Mouse (Mus musculus) intestine, embryonic 16.5 days (tissue): ENCODE measurements around the gene Ngly1. TPM values are rescaled to one million over a fixed set of nuclear protein-coding genes. Genes with fewer than 3 reads are reported as not detected.

Experiments used
- ATAC-seq: fragments of 200-750 bp; cut with Nextera tagmentation; 2 replicates; pipeline ENCODE4 v1.8.0; 2017; ENCODE audit warnings: moderate TSS enrichment, moderate library complexity
- H3K27ac ChIP-seq: fragments of 300-500 bp; sonication (generic); 2 replicates; pipeline ENCODE4 v1.5.1; 2014; ENCODE audit warnings: mild to moderate bottlenecking, low read length
- H3K27me3 ChIP-seq: fragments of 300-500 bp; sonication (generic); replicated peaks from 2 replicates; pipeline ENCODE4 v1.6.1; 2014; ENCODE audit warnings: low read length, control low read depth, mixed read lengths; ENCODE audit not compliant: control insufficient read depth, insufficient read depth
- H3K36me3 ChIP-seq: fragments of 300-500 bp; sonication (generic); 2 replicates; pipeline ENCODE4 v1.6.1; 2014; ENCODE audit warnings: low read length, control low read depth; ENCODE audit not compliant: control insufficient read depth, insufficient read depth
- H3K4me1 ChIP-seq: fragments of 300-500 bp; sonication (generic); 2 replicates; pipeline ENCODE4 v1.6.1; 2014; ENCODE audit warnings: low read length, control low read depth, mixed read lengths; ENCODE audit not compliant: control insufficient read depth, insufficient read depth
- H3K4me2 ChIP-seq: fragments of 300-500 bp; sonication (generic); 2 replicates; pipeline ENCODE4 v1.6.1; 2014; ENCODE audit warnings: low read depth, low read length, control low read depth
- H3K4me3 ChIP-seq: fragments of 300-500 bp; sonication (generic); 2 replicates; pipeline ENCODE4 v1.5.1; 2014; ENCODE audit warnings: mild to moderate bottlenecking, low read length
- H3K9ac ChIP-seq: fragments of 300-500 bp; sonication (generic); 2 replicates; pipeline ENCODE4 v1.6.1; 2014; ENCODE audit warnings: low read depth, low read length
- H3K9me3 ChIP-seq: fragments of 300-500 bp; sonication (generic); 2 replicates; pipeline ENCODE4 v1.6.1; 2016; ENCODE audit warnings: low read length, control low read depth; ENCODE audit not compliant: control insufficient read depth
- WGBS: fragments of 180-500 bp; shearing (Covaris S2); extraction: QIAGEN DNeasy Blood & Tissue Kit; methylation state at CpG from one replicate; pipeline ENCODE4 v1.1.7; 2014; 5-methylcytosine and 5-hydroxymethylcytosine counted together
- polyA plus RNA-seq: library from polyadenylated mRNA; unstranded; fragments of >200 nt; fragmentation: Nextera tagmentation; extraction: Ambion mirVana; gene quantifications from 2 replicates; pipeline ENCODE4 v1.2.1, GENCODE M21; 2015

The Ngly1 gene
- polyA plus RNA-seq, 1 experiment from 2014 or later: 37.4 TPM

- Histone ChIP-seq H3K27ac (0 out of 2 replicates have a peak overlapping the region, but pooled peaks have one; percentile 68), H3K4me2 (no peak overlapping the region), H3K36me3 (no peaks in the 10 kb centered on the region), H3K4me1 (peaks cover 10% of the 10 kb centered on the region), H3K9ac (no peak overlapping the region), H3K9me3 (no peaks in the 10 kb centered on the region), H3K4me3 (no peak overlapping the region), H3K27me3 (no peaks in the 10 kb centered on the region)
- no peak for ATAC-seq
- 67% methylated on average over 2 of the region's 2 CpGs for WGBS
These were observed 65.8 kb downstream of the Ngly1 start for GRCm38 (mm10) chr14:16314842-16315241.

GRCm38 (mm10) chr14:16316715-16317114 is 67.6 kb downstream of the Ngly1 start:
- no peak overlapping the region for H3K4me2 ChIP-seq
- no peaks in the 10 kb centered on the region for H3K36me3 ChIP-seq
- no peak for ATAC-seq
- no peak overlapping the region for H3K4me3 ChIP-seq
- no peaks in the 10 kb centered on the region for H3K27me3 ChIP-seq
- no peak overlapping the region for H3K9ac ChIP-seq
- no peak overlapping the region for H3K27ac ChIP-seq
- 31% methylated on average over 1 of the region's 1 CpGs for WGBS
- no peaks in the 10 kb centered on the region for H3K9me3 ChIP-seq
- peaks cover 10% of the 10 kb centered on the region for H3K4me1 ChIP-seq

DNA sequence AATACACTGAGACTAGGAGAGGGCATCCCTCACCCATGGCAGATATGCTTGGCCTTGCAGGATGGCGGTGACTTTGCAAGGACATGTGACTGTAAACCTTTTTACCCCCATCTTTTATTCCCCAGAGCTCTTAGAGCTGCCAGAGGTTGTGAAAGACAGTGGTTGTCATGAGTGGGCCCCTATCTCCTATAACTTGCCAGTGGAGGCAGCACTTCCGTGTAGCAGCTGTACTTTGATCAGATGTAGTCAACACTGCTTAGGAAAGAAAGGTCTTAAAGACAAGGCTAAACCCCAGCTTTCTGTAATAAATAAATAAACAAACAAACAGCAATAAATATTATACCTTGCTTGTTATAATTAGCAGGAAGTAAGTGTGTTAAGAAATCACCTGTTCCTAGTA is 70.7 kb downstream of the Ngly1 start:
- Histone ChIP-seq H3K4me2 (no peak overlapping the region), H3K4me3 (no peak overlapping the region), H3K36me3 (no peaks in the 10 kb centered on the region), H3K9ac (no peak overlapping the region), H3K9me3 (no peaks in the 10 kb centered on the region), H3K27ac (no peak overlapping the region), H3K4me1 (no peaks in the 10 kb centered on the region), H3K27me3 (no peaks in the 10 kb centered on the region)
- ATAC-seq: peak; percentile 90
- 62% methylated on average over 2 of the region's 2 CpGs for WGBS

DNA sequence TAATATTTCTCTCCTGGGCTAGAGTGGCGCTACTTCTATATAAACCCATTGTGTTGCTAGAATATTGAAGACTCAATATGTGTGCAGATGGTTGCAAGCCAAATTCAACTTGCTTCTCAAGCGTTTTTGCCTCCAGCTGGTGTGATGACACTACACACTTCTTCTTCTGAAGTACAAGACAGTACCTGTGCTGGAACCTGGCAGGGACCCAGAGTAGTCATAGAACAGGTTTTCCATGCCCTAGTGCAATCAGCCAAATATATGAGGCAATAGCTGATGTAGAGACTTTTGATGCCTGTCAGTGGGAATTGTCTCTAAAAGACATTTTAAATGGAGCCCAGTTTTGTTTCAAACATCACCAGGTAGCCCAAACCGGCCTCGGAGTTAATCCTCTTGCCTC is 75.3 kb downstream of the Ngly1 start:
- Histone ChIP-seq H3K4me1 (peaks cover 6% of the 10 kb centered on the region; the same call in 1 of the 2 replicates), H3K9me3 (no peaks in the 10 kb centered on the region), H3K36me3 (no peaks in the 10 kb centered on the region), H3K9ac (no peak overlapping the region), H3K27me3 (no peaks in the 10 kb centered on the region), H3K27ac (no peak overlapping the region), H3K4me2 (no peak overlapping the region), H3K4me3 (no peak overlapping the region)
- ATAC-seq: no peak
- WGBS: 81% methylated on average over 4 of the region's 4 CpGs

GRCm38 (mm10) chr14:16325208-16325607 is 76.1 kb downstream of the Ngly1 start:
- Histone ChIP-seq H3K36me3 (no peaks in the 10 kb centered on the region), H3K27me3 (no peaks in the 10 kb centered on the region), H3K9ac (no peak overlapping the region), H3K4me3 (no peak overlapping the region), H3K27ac (no peak overlapping the region), H3K4me1 (peaks cover 6% of the 10 kb centered on the region; the same call in 1 of the 2 replicates), H3K9me3 (no peaks in the 10 kb centered on the region), H3K4me2 (no peak overlapping the region)
- 36% methylated on average over 1 of the region's 1 CpGs for WGBS
- ATAC-seq: no peak

GRCm38 (mm10) chr14:16328531-16328930 is 79.5 kb downstream of the Ngly1 start:
- Histone ChIP-seq H3K4me2 (no peak overlapping the region), H3K27me3 (no peaks in the 10 kb centered on the region), H3K4me1 (peaks cover 6% of the 10 kb centered on the region; the same call in 1 of the 2 replicates), H3K9ac (no peak overlapping the region), H3K36me3 (no peaks in the 10 kb centered on the region), H3K27ac (0 out of 2 replicates have a peak overlapping the region, but pooled peaks have one; percentile 3), H3K9me3 (no peaks in the 10 kb centered on the region), H3K4me3 (no peak overlapping the region)
- WGBS: 14% methylated on average over 2 of the region's 2 CpGs
- ATAC-seq: peak; percentile 88

- H3K36me3 ChIP-seq: no peaks in the 10 kb centered on the region
- H3K4me1 ChIP-seq: peaks cover 6% of the 10 kb centered on the region; the same call in 1 of the 2 replicates
- H3K27me3 ChIP-seq: no peaks in the 10 kb centered on the region
- H3K9ac ChIP-seq: no peak overlapping the region
- no peak overlapping the region for H3K4me3 ChIP-seq
- H3K9me3 ChIP-seq: no peaks in the 10 kb centered on the region
- no peak for ATAC-seq
- 48% methylated on average over 5 of the region's 5 CpGs for WGBS
- no peak overlapping the region for H3K4me2 ChIP-seq
- 0 out of 2 replicates have a peak overlapping the region, but pooled peaks have one; percentile 3 for H3K27ac ChIP-seq
These were observed 79.9 kb downstream of the Ngly1 start for GRCm38 (mm10) chr14:16328959-16329480.

- Histone ChIP-seq H3K4me1 (peaks cover 6% of the 10 kb centered on the region; the same call in 1 of the 2 replicates), H3K9me3 (no peaks in the 10 kb centered on the region), H3K27ac (no peak overlapping the region), H3K27me3 (no peaks in the 10 kb centered on the region), H3K9ac (no peak overlapping the region), H3K4me2 (no peak overlapping the region), H3K36me3 (no peaks in the 10 kb centered on the region), H3K4me3 (no peak overlapping the region)
- ATAC-seq: no peak
- WGBS: 64% methylated on average over 3 of the region's 3 CpGs
These were observed 80.7 kb downstream of the Ngly1 start for GRCm38 (mm10) chr14:16329756-16330155.

GRCm38 (mm10) chr14:16334260-16334659 is 85.2 kb downstream of the Ngly1 start:
- H3K36me3 ChIP-seq: no peaks in the 10 kb centered on the region
- H3K9me3 ChIP-seq: no peaks in the 10 kb centered on the region
- 82% methylated on average over 3 of the region's 3 CpGs for WGBS
- no peaks in the 10 kb centered on the region for H3K27me3 ChIP-seq
- no peak overlapping the region for H3K27ac ChIP-seq
- no peak overlapping the region for H3K4me2 ChIP-seq
- peaks cover 6% of the 10 kb centered on the region; the same call in 1 of the 2 replicates for H3K4me1 ChIP-seq
- no peak overlapping the region for H3K4me3 ChIP-seq
- no peak overlapping the region for H3K9ac ChIP-seq
- no peak for ATAC-seq
